Mouse (Mus musculus): ENCODE data around the gene Pld1.

Pld1 gene

GRCm38 (mm10) chr3:28041236-28041635 lies 102.7 kb downstream of the Pld1 start:
- in situ Hi-C loops (cut with MboI, MseI), result no loop called here

GRCm38 (mm10) chr3:28042366-28042765 lies 103.9 kb downstream of the Pld1 start:
- in situ Hi-C loops (cut with MboI, MseI), result no loop called here

- in situ Hi-C loops (cut with MboI, MseI), result no loop called here
These were observed 109.1 kb downstream of the Pld1 start for GRCm38 (mm10) chr3:28047599-28047998.

- in situ Hi-C loops (cut with MboI, MseI), result no loop called here
These were observed 111.0 kb downstream of the Pld1 start for GRCm38 (mm10) chr3:28049526-28049925.

- in situ Hi-C loops (cut with MboI, MseI), result no loop called here
These were observed 114.6 kb downstream of the Pld1 start for GRCm38 (mm10) chr3:28053076-28053475.

GRCm38 (mm10) chr3:28060713-28061112 lies 122.2 kb downstream of the Pld1 start:
- in situ Hi-C loops (cut with MboI, MseI), result no loop called here

- in situ Hi-C loops (cut with MboI, MseI), result no loop called here
These were observed 122.7 kb downstream of the Pld1 start for GRCm38 (mm10) chr3:28061155-28061554.

GRCm38 (mm10) chr3:28079211-28079610 lies 140.7 kb downstream of the Pld1 start:
- in situ Hi-C loops (cut with MboI, MseI), result no loop called here

- in situ Hi-C loops (cut with MboI, MseI), result no loop called here
These were observed 141.6 kb downstream of the Pld1 start for GRCm38 (mm10) chr3:28080116-28080515.

- in situ Hi-C loops (cut with MboI, MseI), result no loop called here
These were observed 142.5 kb downstream of the Pld1 start for GRCm38 (mm10) chr3:28081012-28081411.

GRCm38 (mm10) chr3:28083218-28083617 lies 144.7 kb downstream of the Pld1 start:
- in situ Hi-C loops (cut with MboI, MseI), result no loop called here

- in situ Hi-C loops (cut with MboI, MseI), result no loop called here
These were observed 145.8 kb downstream of the Pld1 start for GRCm38 (mm10) chr3:28084281-28084680.

- in situ Hi-C loops (cut with MboI, MseI), result no loop called here
These were observed 152.8 kb downstream of the Pld1 start for GRCm38 (mm10) chr3:28091296-28091695.

- in situ Hi-C loops (cut with MboI, MseI), result no loop called here
These were observed 153.2 kb downstream of the Pld1 start for GRCm38 (mm10) chr3:28091741-28092140.

- in situ Hi-C loops (cut with MboI, MseI), result no loop called here
These were observed 155.3 kb downstream of the Pld1 start for GRCm38 (mm10) chr3:28093684-28094302.

- in situ Hi-C loops (cut with MboI, MseI), result no loop called here
These were observed 157.0 kb downstream of the Pld1 start for GRCm38 (mm10) chr3:28095451-28095850.

GRCm38 (mm10) chr3:28099175-28099574 lies 160.7 kb downstream of the Pld1 start:
- in situ Hi-C loops (cut with MboI, MseI), result no loop called here

GRCm38 (mm10) chr3:28104992-28105391 lies 166.5 kb downstream of the Pld1 start:
- in situ Hi-C loops (cut with MboI, MseI), result no loop called here

GRCm38 (mm10) chr3:28107446-28108004 lies 169.0 kb downstream of the Pld1 start:
- in situ Hi-C loops (cut with MboI, MseI), result no loop called here

- in situ Hi-C loops (cut with MboI, MseI), result no loop called here
These were observed 173.0 kb downstream of the Pld1 start for GRCm38 (mm10) chr3:28111516-28111915.

- in situ Hi-C loops (cut with MboI, MseI), result no loop called here
These were observed 175.4 kb downstream of the Pld1 start for GRCm38 (mm10) chr3:28113881-28114280.

- in situ Hi-C loops (cut with MboI, MseI), result loop anchor here (10.0 kb wide), 1 partner anchor 603 kb away; no protein-coding TSS in a partner anchor
These were observed 203.2 kb downstream of the Pld1 start for GRCm38 (mm10) chr3:28141716-28142115.

GRCm38 (mm10) chr3:28142121-28142520 lies 203.6 kb downstream of the Pld1 start:
- in situ Hi-C loops (cut with MboI, MseI), result loop anchor here (10.0 kb wide), 1 partner anchor 603 kb away; no protein-coding TSS in a partner anchor

Measured in T-helper 1 cell (primary cell).